Mouse (Mus musculus): ENCODE data around the gene Tdp2.
"Not testable (repeated sequence)": the region's sequence is repeated elsewhere in the genome, so short reads cannot be mapped to it uniquely, and the experiment has no call there.

Tdp2 gene

DNA sequence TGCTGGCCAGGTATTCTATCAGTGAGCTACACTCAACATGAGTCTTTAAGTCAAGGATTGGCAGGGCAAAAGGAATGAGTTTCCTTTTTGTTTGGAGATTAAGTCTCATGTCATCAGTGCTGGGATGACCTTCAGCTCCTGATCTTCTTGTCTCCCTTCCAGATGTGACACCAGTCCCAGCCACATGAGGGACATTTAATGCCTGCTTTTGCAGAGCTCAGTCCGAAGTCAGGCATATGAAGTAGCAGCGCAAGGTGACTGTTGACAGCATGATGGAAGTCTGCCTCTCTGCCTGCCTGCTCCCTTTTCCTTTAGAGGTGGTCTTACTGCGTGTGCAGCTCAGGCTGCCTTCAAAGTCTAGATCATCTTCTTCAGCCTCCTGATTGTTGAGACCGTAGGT, 6.8 kb upstream of the Tdp2 start:
- DNase-seq (ENCODE audit: low read depth) = no peak

- DNase-seq (ENCODE audit: low read depth) = no peak
Observed at GRCm38 (mm10) chr13:24825587-24825986, 5.9 kb upstream of the Tdp2 start.

GRCm38 (mm10) chr13:24826116-24826515, 5.4 kb upstream of the Tdp2 start:
- DNase-seq (ENCODE audit: low read depth) = no peak

DNA sequence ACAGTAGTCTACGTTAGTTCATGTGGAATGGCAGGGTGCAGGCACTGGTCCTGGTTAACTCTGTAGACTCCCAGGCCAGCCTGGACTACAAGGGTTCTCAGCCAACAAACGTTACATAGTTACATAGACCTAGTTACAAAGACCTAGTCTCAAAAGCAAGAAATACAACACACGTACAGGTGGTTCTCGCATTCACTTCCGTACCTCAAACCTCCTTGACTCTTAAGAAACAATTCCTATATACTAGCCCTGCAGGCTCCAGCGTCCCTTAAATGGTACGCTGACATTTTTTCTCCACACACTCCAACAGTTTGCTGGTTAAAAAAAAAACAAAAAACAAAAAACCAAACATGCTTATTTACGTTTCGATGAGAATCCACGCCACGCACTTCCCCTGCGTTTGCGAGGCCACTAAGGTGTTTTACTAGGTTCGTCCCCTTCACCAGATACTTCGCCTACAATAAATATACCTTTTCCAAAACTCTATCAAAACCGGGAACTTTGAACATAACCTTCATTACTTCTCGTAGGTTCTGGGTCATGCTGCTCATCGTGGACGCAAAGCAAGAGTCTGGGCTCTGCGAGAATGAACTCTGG, 625 bp upstream of the Tdp2 start:
- DNase-seq (ENCODE audit: low read depth) = peak; percentile 65

GRCm38 (mm10) chr13:24832131-24832810, 792 bp downstream of the Tdp2 start:
- DNase-seq (ENCODE audit: low read depth) = no peak

GRCm38 (mm10) chr13:24832811-24833155, 1.3 kb downstream of the Tdp2 start:
- DNase-seq (ENCODE audit: low read depth) = no peak

DNA sequence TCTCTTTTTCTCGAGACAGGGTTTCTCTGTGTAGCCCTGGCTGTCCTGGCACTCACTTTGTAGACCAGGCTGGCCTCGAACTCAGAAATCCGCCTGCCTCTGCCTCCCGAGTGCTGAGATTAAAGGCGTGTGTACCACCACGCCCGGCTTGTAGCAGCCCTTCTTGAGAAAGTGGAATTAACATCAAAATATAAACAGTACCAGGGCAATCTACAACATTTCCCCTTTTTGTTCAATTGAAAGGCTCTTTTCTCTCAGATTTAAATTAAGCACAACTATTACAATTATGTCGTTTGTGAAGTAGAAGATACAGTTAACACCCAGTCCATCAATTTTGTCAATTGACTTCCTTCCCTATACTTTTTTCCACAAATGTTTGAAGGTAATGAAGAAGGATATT, 6.3 kb downstream of the Tdp2 start:
- not testable (repeated sequence) for DNase-seq (ENCODE audit: low read depth)

DNA sequence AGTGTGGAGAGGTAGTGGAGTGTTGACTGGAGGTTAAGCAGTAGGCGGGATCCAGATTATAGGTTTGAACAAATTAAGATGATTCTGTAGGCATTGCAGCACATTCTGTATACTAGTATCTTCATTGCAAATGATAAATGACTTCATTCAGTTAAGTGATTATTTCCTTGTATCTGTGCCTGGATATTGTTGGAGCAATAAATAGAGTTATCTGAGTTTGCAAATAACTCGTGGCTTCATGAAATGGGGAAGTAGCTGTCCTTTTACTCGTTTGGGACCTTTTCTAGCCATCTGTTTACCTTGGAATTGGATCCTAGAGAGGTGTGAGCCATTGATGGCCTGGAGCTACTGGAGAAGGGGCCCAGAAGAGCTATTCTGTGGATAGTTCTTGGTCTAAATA, 8.4 kb downstream of the Tdp2 start:
- DNase-seq (ENCODE audit: low read depth) = no peak

- no peak for DNase-seq (ENCODE audit: low read depth)
Observed at GRCm38 (mm10) chr13:24841702-24842101, 10.2 kb downstream of the Tdp2 start.

GRCm38 (mm10) chr13:24844983-24845955, 13.8 kb downstream of the Tdp2 start, which contains the start of gene D130043K22Rik:
Gene D130043K22Rik (plus strand): TSS chr13:24845135.
- no peak for DNase-seq (ENCODE audit: low read depth)

DNA sequence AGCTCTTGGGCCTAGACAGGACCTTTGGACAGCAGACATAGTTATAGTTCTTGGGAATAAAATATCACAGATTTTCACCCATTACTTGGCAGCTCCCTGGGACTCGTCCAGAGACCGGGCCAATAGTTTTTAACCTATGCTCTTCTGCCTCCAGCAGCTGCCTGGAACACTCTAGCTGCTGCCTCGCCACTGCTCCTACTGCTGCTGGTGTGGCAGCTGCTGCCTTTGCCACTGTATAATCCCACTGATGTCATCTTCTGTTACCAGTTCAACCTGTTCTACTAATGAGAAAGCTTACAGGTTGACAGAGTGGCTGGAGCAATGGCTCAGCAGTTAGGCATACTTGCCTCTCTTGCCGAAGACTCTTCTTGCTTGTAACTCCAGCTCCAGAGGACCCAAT, 17.8 kb downstream of the Tdp2 start:
- no peak for DNase-seq (ENCODE audit: low read depth)

DNA sequence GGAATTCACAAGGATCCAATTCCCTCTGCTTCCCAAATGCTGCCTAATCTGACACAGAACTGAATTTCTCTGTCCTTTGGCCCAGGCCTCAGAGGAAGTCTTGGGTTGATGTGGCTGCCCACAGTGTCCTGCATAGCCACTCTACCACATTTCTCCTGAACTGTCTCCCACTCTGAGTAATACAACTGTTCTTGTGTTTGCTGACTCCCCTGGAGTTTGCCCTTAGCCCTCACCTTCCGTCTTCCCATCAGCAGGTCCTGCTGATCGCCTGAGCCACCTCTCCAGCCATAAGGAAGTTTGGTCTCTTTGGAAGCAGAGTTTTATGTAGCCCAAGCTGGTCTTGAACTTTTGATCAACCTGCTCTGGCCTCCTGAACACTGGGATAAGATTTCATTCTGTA, 20.5 kb downstream of the Tdp2 start:
- no peak for DNase-seq (ENCODE audit: low read depth)

DNA sequence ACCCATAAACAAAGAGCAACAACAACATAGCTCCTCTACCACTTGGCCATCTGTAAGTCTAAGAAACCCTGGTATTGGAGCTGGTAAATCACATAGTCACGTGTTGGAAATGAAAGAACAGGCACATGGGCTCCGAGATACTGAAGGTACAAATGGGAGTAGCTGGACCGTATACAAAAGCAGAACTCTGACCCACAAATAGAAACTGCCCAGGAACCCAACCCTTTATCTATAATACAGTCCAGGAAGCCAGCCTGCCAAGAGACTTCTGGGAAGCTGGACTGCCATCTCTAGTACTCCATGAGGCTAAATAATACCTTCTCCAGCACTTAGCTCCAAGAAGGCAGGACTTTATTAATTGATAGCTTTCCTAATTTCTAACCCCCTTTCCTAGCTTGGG, 21.1 kb downstream of the Tdp2 start:
- no peak for DNase-seq (ENCODE audit: low read depth)

- no peak for DNase-seq (ENCODE audit: low read depth)
Observed at GRCm38 (mm10) chr13:24859115-24859514, 27.6 kb downstream of the Tdp2 start.

DNA sequence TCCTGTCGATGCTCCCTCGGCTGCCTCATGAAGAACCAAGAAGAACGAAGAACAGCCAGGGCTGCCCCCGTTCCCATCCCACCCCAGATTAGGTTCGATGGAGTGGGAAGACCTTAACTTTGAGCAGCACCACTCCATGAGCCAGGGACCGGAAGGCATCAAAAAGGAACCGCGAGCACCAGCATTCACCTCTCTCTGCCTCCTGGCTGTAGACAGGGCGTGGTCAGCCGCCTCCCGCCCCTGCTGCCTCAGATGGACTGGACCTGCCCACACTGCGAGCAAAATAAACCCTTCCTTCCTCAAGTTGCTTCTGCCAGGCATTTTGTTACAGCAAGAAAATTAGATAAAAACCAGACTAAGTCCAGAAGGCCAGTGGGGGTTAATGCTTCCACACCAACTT, 29.6 kb downstream of the Tdp2 start:
- peak; percentile 16 for DNase-seq (ENCODE audit: low read depth)

DNA sequence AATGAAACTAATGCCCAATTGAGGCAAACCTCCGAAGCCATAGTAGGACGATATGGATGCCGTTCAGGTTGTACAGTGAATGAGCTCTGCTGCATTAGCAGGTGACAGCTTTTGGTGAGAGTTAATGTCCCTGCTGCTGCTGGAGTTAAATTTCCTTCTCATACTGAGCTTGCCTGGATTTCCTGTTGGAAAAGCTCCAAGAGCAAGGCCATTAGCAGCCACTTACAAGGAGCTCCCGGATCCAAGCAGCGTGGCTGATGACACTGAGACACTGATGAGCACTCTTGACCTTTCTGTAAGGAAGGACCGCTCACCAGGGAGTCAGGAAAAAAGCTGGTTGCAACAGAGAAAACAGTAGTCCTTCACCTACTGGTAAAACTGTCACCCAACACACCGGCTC, 30.5 kb downstream of the Tdp2 start:
- DNase-seq (ENCODE audit: low read depth) = no peak

DNA sequence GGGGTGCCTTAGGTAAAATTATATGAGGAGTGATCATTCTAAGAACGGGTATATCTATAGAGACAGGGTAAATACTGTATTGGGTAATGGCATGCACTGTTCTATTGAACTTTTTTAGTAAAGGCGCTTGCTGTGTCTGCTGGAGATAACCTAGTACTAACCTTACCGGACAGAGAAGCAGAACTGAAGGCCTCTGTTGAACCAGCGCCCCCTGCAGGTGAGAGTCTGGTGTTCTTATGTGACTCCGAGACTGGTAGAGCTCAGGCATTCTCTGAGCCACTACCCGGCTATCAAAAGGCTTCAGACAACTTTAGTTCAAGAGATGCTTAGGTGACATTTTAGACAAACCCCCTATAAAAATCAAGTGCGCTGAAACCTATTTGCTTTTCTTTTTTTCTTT, 31.0 kb downstream of the Tdp2 start:
- peak; percentile 77 for DNase-seq (ENCODE audit: low read depth)

GRCm38 (mm10) chr13:24866430-24867402, 35.2 kb downstream of the Tdp2 start:
- DNase-seq (ENCODE audit: low read depth) = no peak

DNA sequence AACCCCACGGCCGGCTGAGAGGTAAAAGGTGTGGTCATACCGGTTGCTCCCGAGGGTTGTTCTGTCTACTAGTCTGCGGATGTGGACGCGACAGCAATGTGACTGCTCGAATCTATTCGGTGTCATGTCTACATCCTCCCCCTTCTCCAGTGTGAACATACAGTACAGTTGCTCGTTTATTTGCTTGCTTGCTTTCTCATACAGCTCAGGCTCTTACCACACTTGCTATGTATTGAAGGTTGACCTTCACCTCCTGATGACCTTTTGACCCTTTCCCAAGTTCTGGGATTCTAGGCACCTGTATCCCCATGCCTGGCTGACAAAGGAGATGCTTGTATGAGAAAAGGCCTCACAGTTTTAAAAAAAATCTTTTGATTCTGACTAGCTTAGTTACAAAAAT, 36.3 kb downstream of the Tdp2 start:
- no peak for DNase-seq (ENCODE audit: low read depth)

- no peak for DNase-seq (ENCODE audit: low read depth)
Observed at GRCm38 (mm10) chr13:24868233-24868632, 36.8 kb downstream of the Tdp2 start.

DNA sequence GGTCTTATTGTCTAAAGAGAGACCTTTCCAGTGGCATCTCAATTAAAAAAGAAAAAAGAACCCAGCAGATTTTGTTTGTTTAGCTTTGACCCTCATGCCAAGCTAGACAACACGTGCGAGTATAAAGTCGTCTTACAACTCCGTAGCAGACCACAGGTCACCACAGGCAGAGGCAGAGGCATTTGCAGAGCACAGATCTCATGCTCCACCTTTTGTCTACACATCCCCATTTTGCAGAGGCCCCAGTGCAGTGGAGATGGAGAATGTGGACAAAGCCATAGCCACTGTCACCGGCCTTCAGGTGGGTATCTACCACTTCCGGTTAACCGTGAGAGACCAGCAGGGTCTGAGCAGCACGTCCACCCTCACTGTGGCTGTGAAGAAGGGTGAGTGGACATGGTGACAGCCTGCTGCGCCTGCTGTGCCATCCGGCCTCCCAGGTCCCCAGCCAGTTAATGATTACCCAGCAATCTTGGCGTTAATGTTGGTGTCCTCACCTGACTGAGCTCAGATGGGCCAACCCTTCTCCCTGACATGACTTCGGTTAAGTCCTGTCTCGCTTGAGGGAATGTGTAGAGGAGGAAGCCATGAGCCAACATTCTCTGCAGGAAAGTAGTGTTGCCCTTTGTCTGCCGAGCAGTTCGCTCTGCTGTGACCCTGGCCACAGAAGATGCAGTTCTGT, 48.0 kb downstream of the Tdp2 start:
- DNase-seq (ENCODE audit: low read depth) = no peak

Data from naive thymus-derived CD4-positive, alpha-beta T cell, adult 2 months (primary cell).